Comparison of ENCODE assay signal across 9 mouse cellular contexts in genomic region chr17:88025227-88025626, GRCm38 (mm10). TPM values are rescaled to one million over a fixed set of nuclear protein-coding genes. Genes with fewer than 3 reads are reported as not detected.
DNase-seq lines count a peak whose midpoint lies in the region; ATAC-seq and TF ChIP-seq lines count a peak whose summit lies in the region.
"Had no signal": no experiment of that assay in that cellular context is flagged by ENCODE, and none has a peak within 500 bp of the region (broad histone marks: within the 10 kb centered on the region; RNA-seq: fewer than 3 reads in every experiment).

No protein-coding gene starts in this region.

- no peaks in the 10 kb centered on the region for H3K9me3 ChIP-seq in CH12.LX (replicated peaks; ENCODE audit: low read length)
- H3K9me3 ChIP-seq: lung, embryonic 15.5 days had no signal

- no peak overlapping the region for H3K4me3 ChIP-seq in CH12.LX (replicated peaks in 1 of 3; ENCODE audit: low read depth in 2 of 3, low read length in 2 of 3, poor library complexity in 1 of 3)
- H3K4me3 ChIP-seq: lung, embryonic 15.5 days had no signal

- TF ChIP-seq CTCF in CH12.LX (conservative IDR thresholded peaks at IDR 0.05 in 1 of 2, IDR thresholded peaks at IDR 0.05 in 1 of 2; ENCODE audit: low read depth in 2 of 2, low read length in 2 of 2), result peak in 1 of 2 experiments; percentile 67; a peak in 2 of 4 replicates

- H3K27ac ChIP-seq in CH12.LX (ENCODE audit: insufficient read depth, low read depth), result no peak overlapping the region
- H3K27ac ChIP-seq: lung, embryonic 15.5 days had no signal

- ATAC-seq in frontal cortex, adult (ENCODE audit: low TSS enrichment), result no peak

- no peak for TF ChIP-seq POLR2A in CH12.LX (IDR thresholded peaks at IDR 0.05; ENCODE audit: low read depth, low read length)

- TF ChIP-seq RAD21 in CH12.LX (IDR thresholded peaks at IDR 0.05; ENCODE audit: low read depth, low read length), result peak; percentile 76

- H3K36me3 ChIP-seq in CH12.LX (replicated peaks in 1 of 2; ENCODE audit: control insufficient read depth in 1 of 2, insufficient read depth in 1 of 2, low read length in 1 of 2), result peaks cover 0 to 20% of the 10 kb centered on the region in 2 experiments
- H3K36me3 ChIP-seq: lung, embryonic 15.5 days had no signal

- no peak for TF ChIP-seq EP300 in CH12.LX (IDR thresholded peaks at IDR 0.05; ENCODE audit: low read length)

- dilution Hi-C loops in CH12.LX (cut with MboI; ENCODE audit: extremely low pct_ligation_motif_present, extremely low pct_unique_long_range_greater_than_20kb, low sequenced_read_pairs), result no loop called here

- no peaks in the 10 kb centered on the region for H3K27me3 ChIP-seq in CH12.LX (replicated peaks)
- H3K27me3 ChIP-seq: lung, embryonic 15.5 days had no signal

- DNase-seq in layer of hippocampus, adult 11-12 months (ENCODE audit: low spot score), result peak; percentile 72
- no peak for DNase-seq in layer of hippocampus, postnatal 36 days
- peak; percentile 52 for DNase-seq in CH12.LX (ENCODE audit: extremely low read depth)
- DNase-seq in NIH3T3 (ENCODE audit: low read depth), result peak; percentile 85
- peak; percentile 73 for DNase-seq in embryo, embryonic 10.5 days (ENCODE audit: low spot score)
- peak; percentile 28 to 57 for DNase-seq in layer of hippocampus, postnatal 10 days (ENCODE audit: low spot score in 2 of 2)
- peak; percentile 33 for DNase-seq in right cerebral cortex, postnatal 14 days

- in situ Hi-C loops in CH12.LX (cut with MboI; ENCODE audit: low pct_ligation_motif_present, low pct_unique_long_range_greater_than_20kb, low sequenced_read_pairs), result no loop called here

- 0 out of 2 replicates have a peak overlapping the region, but pooled peaks have one; percentile 2 for H3K9ac ChIP-seq in CH12.LX (ENCODE audit: insufficient read depth, low read depth)
- H3K9ac ChIP-seq: lung, embryonic 15.5 days had no signal

- peaks cover 7 to 69% of the 10 kb centered on the region in 2 experiments for H3K4me1 ChIP-seq in CH12.LX (ENCODE audit: control insufficient read depth in 1 of 2, insufficient read depth in 2 of 2)
- H3K4me1 ChIP-seq: lung, embryonic 15.5 days had no signal

- peaks cover 95% of the 10 kb centered on the region for H3K79me2 ChIP-seq in CH12.LX (replicated peaks; ENCODE audit: control insufficient read depth, extremely low read depth, insufficient read depth, poor library complexity, severe bottlenecking)

- H3K4me2 ChIP-seq in CH12.LX (ENCODE audit: insufficient read depth, low read depth, poor library complexity, severe bottlenecking), result no peak overlapping the region
- H3K4me2 ChIP-seq: lung, embryonic 15.5 days had no signal

TF ChIP-seq in CH12.LX, 34 proteins besides CTCF, POLR2A, EP300 and RAD21:
- TF ChIP-seq MAZ (IDR thresholded peaks at IDR 0.05; ENCODE audit: low read depth, low read length) (no peak), MYC (IDR thresholded peaks at IDR 0.05; ENCODE audit: low read depth, low read length) (0 out of 2 replicates have a peak, but pooled peaks have one; percentile 30), ZC3H11A (IDR thresholded peaks at IDR 0.05; ENCODE audit: low read depth, low read length) (no peak), PAX5 (IDR thresholded peaks at IDR 0.05; ENCODE audit: low read length) (no peak), E2F4 (IDR thresholded peaks at IDR 0.05; ENCODE audit: insufficient replicate concordance, low read depth, low read length) (no peak), SMC3 (IDR thresholded peaks at IDR 0.05; ENCODE audit: low read depth, low read length) (peak; percentile 60), TCF12 (IDR thresholded peaks at IDR 0.05; ENCODE audit: low read depth, low read length) (no peak), JUND (conservative IDR thresholded peaks at IDR 0.05; ENCODE audit: low read depth, low read length) (no peak), CHD1 (IDR thresholded peaks at IDR 0.05; ENCODE audit: low read depth, low read length) (no peak)

RNA-seq across cellular contexts. Expression of gene Fbxo11, which starts 39.9 kb away (rescaled TPM):
- total RNA-seq in layer of hippocampus, postnatal 36 days (2021), result 100 to 1,000 TPM; 126 to 132 TPM
- total RNA-seq in CH12.LX (2012; rRNA removed) (32.1 and 37.6 TPM in 2 replicates), CH12.LX (2014; rRNA removed) (53.9 and 61.0 TPM in 2 replicates)
- 61.8 and 67.6 TPM in 2 replicates for polyA plus RNA-seq in CH12.LX (2012; ENCODE audit: insufficient read length, low read depth)
- total RNA-seq in layer of hippocampus, postnatal 10 days (2021), result 100 to 1,000 TPM; 119 to 121 TPM

RNA-seq across cellular contexts. Expression of gene Msh6, which starts 50.4 kb away (rescaled TPM):
- total RNA-seq in layer of hippocampus, postnatal 36 days (2021), result 10 to 100 TPM; 15.0 to 15.4 TPM
- total RNA-seq in CH12.LX (2012; rRNA removed) (79.3 and 84.7 TPM in 2 replicates), CH12.LX (2014; rRNA removed) (72.9 and 76.5 TPM in 2 replicates)
- polyA plus RNA-seq in CH12.LX (2012; ENCODE audit: insufficient read length, low read depth), result 79.0 and 79.5 TPM in 2 replicates
- 10 to 100 TPM; 16.0 to 16.4 TPM for total RNA-seq in layer of hippocampus, postnatal 10 days (2021)

Comparison
In these comparisons a context has a peak if more than half of its experiments do, and no peak if none do; other contexts are left out.
1. DNase-seq: peak in layer of hippocampus, adult 11-12 months (single experiment), CH12.LX (single experiment), NIH3T3 (single experiment), embryo, embryonic 10.5 days (single experiment), layer of hippocampus, postnatal 10 days (2 of 2) and right cerebral cortex, postnatal 14 days (single experiment); none in layer of hippocampus, postnatal 36 days (0 of 2).
2. RNA of gene Msh6, which starts 50.4 kb away (total RNA-seq): 72.9 to 84.7 TPM in CH12.LX; 16.0 to 16.4 TPM in layer of hippocampus, postnatal 10 days and 15.0 to 15.4 TPM in layer of hippocampus, postnatal 36 days; every median in the first group is over 4 times any median in the second.